Mouse (Mus musculus): ENCODE measurements around the gene Grb14.

DNA sequence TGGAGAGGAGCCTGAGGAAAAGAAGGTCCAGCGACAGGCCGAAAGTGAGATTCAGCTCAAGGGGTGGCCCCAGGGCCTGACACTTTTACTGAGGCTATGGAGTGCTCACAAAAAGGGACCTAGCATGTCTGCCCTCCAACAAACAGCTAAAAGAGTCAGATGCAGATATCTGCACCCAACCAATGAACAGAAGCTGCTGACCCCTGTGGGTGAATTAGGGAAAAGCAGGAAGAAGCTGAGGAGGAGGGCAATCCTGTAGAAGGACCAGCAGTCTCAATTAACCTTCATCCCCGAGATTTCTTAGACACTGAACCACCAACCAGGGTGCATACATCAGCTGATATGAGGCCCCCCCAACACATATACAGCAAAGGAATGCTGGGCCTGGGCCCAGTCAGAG is 77.3 kb downstream of the Grb14 start:
- no peak for TF ChIP-seq POLR2A (IDR thresholded peaks at IDR 0.05; ENCODE audit: low read depth, low read length)
- no peak for TF ChIP-seq CTCF (conservative IDR thresholded peaks at IDR 0.05; ENCODE audit: insufficient read depth, insufficient read length, low read depth, low read length)
